Mouse (Mus musculus): ENCODE data around the gene Sgcg.
A peak's percentile ranks its signal among the peaks of the same experiment; 100 is the strongest.

The Sgcg gene

DNA sequence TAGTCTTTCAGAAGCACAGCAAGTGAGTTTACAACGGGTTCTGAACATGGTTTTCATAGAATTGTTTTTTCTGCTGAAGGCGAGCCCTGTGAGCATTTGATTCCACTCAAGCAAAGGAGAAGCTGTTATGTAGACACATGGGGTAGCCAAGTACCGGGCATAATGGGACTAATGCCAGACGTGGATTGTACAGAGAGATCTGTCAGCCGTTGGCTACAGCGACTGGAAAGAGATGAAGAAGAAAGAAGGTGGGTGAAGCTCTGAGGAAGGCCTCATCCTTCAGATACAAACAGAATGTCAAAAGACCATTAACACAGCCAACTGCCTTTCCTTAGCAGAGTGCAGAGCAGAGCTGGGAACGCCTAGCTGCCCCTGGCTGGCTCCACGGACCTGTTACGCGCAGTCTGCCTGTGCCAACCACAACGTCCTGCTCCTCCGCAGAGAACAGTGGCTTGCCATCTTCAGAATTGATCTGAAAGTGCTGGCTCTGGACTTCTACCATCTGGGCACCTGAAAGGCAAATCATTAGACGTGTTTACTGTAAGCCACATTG, 26.2 kb downstream of the Sgcg start:
- peak; percentile 29 for DNase-seq

DNA sequence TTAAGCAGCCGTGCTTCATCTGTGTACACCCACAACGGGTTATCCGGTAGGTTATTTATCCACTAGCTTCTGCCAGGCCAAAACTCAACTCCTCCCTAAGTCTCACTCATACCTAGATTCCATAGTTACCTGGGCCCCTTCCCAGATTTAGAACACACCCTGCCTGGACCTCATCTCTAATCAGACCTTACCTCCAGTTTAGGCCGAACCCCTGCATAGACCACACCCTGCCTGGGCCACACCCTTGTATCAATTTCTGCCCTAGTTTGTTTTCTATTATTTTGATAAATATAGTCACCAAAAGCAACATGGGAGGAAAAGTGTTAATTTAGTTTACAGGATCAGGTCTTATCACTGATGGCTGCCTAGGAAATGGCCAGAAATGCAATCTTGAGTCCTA, 28.1 kb downstream of the Sgcg start:
- no peak for DNase-seq

DNA sequence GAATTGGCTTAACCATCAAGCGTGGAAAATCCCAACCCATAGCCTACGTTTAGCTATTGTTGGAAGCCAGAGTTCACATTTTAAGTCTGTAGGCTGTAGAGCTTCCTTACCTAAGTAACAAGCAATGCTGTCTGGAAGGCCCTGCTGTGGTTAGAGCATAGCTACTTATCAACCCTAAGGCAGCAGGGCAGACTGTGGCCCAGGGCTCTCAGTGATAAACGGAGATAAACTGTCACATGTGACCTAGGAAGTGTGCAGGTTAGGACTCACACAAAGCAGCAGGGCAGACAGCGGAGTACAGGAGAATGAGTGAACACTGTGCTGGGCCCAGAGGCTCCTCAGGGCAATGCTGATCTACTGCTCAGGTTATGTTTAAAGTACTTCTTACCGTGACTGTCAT, 28.5 kb downstream of the Sgcg start:
- DNase-seq, result no peak

DNA sequence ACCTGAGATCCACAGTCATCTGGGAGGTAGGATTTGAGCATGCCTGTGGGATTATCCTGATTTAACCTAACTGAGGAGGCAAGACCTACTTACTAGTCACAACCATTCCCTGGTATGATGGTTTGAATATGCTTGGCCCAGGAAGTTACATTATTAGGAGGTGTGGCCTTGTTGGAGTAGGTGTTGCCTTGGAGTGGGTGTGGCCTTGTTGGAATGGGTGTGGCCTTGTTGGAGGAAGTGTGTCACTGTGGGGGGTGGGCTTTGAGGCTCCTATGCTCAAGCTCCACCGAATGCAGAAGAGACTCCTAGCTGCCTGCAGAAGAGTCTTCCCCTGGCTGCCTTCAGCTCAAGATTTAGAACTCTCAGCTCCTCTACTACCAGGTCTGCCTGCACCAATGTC, 32.1 kb downstream of the Sgcg start:
- DNase-seq, result no peak

DNA sequence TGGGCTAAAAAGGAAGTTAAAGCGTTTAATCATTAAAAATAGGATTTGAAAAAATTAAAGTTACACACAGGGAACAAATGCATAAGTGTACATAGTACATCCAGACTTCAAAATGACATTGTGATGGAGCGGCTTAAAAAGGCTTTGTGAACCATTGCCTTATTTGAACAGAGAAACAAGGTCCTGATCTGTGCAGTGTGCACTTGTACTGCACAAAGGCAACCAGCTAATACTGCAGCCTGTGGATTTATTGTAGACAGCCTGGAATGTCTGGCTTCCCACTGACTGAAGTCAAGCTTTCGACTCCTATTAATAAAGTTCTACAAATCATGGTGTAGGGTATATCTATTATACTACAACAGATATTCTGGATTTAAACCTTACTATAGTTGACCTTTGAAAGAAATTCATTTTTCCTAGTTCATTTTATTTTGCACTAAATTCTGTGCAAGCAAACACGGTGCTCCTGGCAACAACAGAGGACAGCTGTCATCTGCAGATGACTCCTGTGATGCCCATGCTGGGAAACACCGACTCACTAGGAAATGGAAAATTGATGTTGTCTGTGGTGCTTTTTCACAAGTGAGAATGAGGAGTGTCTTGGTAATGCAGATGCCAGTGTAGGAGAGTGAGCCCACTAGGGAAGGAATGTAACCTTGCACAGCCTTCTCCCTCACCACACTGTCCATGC, 33.8 kb downstream of the Sgcg start:
- DNase-seq, result no peak

GRCm38 (mm10) chr14:61223740-61224139, 34.5 kb downstream of the Sgcg start:
- no peak for DNase-seq

GRCm38 (mm10) chr14:61222506-61222905, 35.8 kb downstream of the Sgcg start:
- no peak for DNase-seq

DNA sequence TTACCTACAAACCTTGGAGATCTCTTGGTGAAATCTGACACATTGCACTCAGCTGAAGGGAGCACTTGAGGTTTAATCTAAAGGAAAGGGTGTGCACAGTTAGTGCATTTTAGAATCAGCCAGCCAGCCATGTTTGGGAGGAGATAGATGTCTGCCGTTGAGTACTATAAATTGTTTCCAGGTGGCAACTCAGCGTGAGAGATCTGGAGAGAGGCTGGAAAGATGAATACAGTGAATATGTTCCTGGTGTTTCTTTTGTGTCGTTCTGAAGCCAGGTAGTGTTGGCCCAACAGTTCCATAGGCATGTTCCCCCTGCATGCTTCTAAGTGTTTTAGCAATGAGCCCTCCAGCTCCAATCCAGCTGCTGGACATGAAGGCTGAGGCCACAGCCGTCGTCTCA, 37.1 kb downstream of the Sgcg start:
- no peak for DNase-seq

- no peak for DNase-seq
These were observed 46.5 kb downstream of the Sgcg start for GRCm38 (mm10) chr14:61211754-61212153.

- DNase-seq, result no peak
These were observed 48.2 kb downstream of the Sgcg start for GRCm38 (mm10) chr14:61210111-61210510.

DNA sequence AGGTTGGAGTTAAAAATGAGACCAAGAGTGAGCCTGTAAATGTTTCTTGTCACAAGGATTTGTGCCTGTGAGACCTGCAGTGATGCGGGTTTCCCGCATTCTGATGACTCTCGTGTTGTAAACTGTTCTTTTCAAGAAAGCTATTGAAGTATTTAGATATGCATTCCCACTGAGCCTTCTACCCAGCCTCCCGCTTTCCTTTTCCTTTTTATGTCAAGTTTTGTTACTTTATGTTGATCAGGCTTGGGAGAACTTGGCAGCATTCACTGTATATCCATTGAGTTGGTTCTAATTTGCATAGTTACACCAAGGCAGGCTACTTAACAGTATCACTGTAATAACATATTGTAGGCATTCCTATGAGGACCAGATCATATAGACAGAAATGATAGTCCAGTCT, 63.9 kb downstream of the Sgcg start:
- DNase-seq, result no peak

GRCm38 (mm10) chr14:61192326-61192725, 66.0 kb downstream of the Sgcg start:
- DNase-seq, result no peak

- no peak for DNase-seq
These were observed 66.4 kb downstream of the Sgcg start for GRCm38 (mm10) chr14:61191904-61192303.

DNA sequence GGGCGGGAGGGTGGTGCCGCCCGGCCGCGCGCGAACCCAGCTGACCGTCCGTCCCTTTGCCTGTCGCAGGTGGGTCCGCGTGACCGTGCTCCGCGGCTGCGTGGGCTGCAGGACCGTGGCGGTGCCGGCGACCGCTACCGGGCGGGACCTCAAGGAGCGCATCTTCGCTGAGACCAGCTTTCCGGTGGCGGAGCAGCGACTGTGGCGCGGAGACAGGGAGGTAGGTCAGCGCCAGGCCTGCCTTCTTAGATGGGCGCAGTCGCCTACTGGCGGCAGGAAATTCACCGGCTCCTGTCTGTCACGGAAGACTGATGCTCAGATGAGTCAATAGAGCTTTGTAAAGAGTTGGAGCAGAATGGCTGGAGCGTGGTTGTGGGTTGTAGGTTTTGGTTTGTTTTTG, 85.1 kb downstream of the Sgcg start:
- DNase-seq, result no peak

DNA sequence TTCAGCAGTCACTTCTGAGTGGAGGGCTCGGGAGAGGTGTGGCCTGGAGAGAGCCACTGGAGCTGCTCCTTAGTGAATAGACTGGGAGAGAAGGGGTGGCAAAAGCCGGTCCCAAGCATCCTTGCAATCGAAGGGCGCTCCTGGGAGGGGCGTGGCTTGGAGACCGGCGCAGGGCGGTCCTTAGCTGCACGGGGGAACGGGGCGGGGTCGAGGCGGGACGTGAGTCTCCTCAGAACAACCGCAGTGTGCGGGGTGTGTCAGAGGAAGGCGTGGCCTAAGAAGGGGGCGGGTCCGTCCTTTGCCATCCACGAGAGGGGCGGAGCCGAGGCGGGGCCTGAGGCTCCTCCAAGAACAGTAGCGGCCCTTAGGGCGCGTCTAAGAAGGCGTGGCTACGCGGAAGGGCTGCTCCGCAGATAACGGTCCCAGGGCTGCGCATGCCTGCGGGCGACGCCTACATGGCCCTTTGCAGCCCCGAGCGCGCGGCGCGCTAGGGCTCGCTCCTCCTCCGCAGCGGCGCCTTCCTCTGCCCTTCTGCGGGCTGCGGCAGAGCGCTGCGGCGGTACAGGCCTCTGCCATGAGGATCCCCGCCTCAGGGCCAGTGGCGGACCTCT, 85.6 kb downstream of the Sgcg start:
- DNase-seq, result peak; percentile 100

DNA sequence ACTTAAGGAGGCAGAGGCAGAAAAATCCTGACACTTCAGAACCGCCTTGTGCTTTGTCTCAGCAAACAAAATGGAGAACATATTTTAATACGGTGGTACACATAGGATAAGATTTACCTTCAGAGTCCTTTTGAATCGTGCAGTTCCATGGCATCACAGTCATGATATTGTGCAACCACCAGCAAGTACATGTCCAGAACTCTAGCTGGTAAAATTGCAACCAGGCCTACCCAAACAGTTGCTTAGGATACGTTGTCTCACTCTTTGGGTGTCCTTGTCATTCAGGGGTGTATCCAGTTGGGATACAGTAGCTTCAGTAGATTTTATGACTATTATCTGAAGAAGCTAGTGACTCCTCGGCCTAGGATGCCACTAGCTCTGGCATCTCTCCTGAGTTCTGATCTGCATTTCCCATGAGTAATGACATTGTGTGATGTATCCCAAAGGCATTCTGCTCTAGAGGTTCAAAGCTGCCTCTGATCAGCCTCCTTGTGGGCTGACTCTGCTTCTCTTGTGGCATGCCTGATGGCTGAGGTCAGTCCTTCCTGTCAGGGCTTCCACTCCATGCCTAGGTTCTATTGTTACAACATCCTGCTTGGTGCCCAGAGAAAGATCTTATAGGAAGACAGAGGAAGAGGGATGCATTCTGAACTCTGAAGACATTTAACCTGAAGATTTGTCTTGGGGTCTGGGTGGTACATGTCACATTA, 86.9 kb downstream of the Sgcg start:
- DNase-seq, result no peak

All from cerebellum, adult 11 months (tissue).